ENCODE assay signal across 8 mouse cellular contexts in genomic region chr8:50916733-50917113, GRCm38 (mm10).
DNase-seq lines count a peak whose midpoint lies in the region; ATAC-seq and TF ChIP-seq lines count a peak whose summit lies in the region.

No protein-coding gene starts in this region.

- no peaks in the 10 kb centered on the region for H3K9me3 ChIP-seq in heart, postnatal 0 days (replicated peaks; ENCODE audit: control insufficient read depth, low read length)
- no peaks in the 10 kb centered on the region for H3K9me3 ChIP-seq in embryonic facial prominence, embryonic 11.5 days (replicated peaks; ENCODE audit: control insufficient read depth, low read length)
- no peaks in the 10 kb centered on the region for H3K9me3 ChIP-seq in hindbrain, embryonic 13.5 days
- H3K9me3 ChIP-seq in midbrain, embryonic 15.5 days, result no peaks in the 10 kb centered on the region

- H3K4me1 ChIP-seq in heart, postnatal 0 days (ENCODE audit: control insufficient read depth, insufficient read depth), result no peaks in the 10 kb centered on the region
- H3K4me1 ChIP-seq in embryonic facial prominence, embryonic 11.5 days (ENCODE audit: control insufficient read depth, insufficient read depth, low read length), result no peaks in the 10 kb centered on the region
- H3K4me1 ChIP-seq in hindbrain, embryonic 13.5 days (replicated peaks), result peaks cover 14% of the 10 kb centered on the region; the same call in 1 of the 2 replicates
- peaks cover 14% of the 10 kb centered on the region for H3K4me1 ChIP-seq in midbrain, embryonic 15.5 days

- H3K4me2 ChIP-seq in heart, postnatal 0 days (ENCODE audit: low read depth, low read length), result peak overlapping the region; percentile 95
- H3K4me2 ChIP-seq in embryonic facial prominence, embryonic 11.5 days (ENCODE audit: low read depth, low read length), result peak overlapping the region; percentile 99
- H3K4me2 ChIP-seq in hindbrain, embryonic 13.5 days, result peak overlapping the region; percentile 97
- H3K4me2 ChIP-seq in midbrain, embryonic 15.5 days, result peak overlapping the region; percentile 88

- no peak for TF ChIP-seq EP300 in heart, postnatal 0 days (IDR thresholded peaks at IDR 0.05; ENCODE audit: low read depth)

- H3K36me3 ChIP-seq in heart, postnatal 0 days (replicated peaks; ENCODE audit: control insufficient read depth, insufficient read depth, low read length), result no peaks in the 10 kb centered on the region
- no peaks in the 10 kb centered on the region for H3K36me3 ChIP-seq in embryonic facial prominence, embryonic 11.5 days (replicated peaks; ENCODE audit: control insufficient read depth, insufficient read depth, low read depth, low read length)
- H3K36me3 ChIP-seq in hindbrain, embryonic 13.5 days, result no peaks in the 10 kb centered on the region
- H3K36me3 ChIP-seq in midbrain, embryonic 15.5 days (replicated peaks), result no peaks in the 10 kb centered on the region

- no peak overlapping the region for H3K9ac ChIP-seq in heart, postnatal 0 days (replicated peaks; ENCODE audit: low read depth, low read length)
- peak overlapping the region; percentile 32; the same call in 1 of the 2 replicates for H3K9ac ChIP-seq in embryonic facial prominence, embryonic 11.5 days (replicated peaks; ENCODE audit: low read length)
- H3K9ac ChIP-seq in hindbrain, embryonic 13.5 days, result peak overlapping the region; percentile 82
- peak overlapping the region; percentile 67 for H3K9ac ChIP-seq in midbrain, embryonic 15.5 days

- ATAC-seq in heart, postnatal 0 days (ENCODE audit: insufficient read depth, low read depth), result no peak
- ATAC-seq in embryonic facial prominence, embryonic 11.5 days (replicated peaks; ENCODE audit: insufficient number of reproducible peaks, low FRiP score, low TSS enrichment, low read depth), result peak; percentile 36; the same call in 1 of the 2 replicates
- ATAC-seq in hindbrain, embryonic 13.5 days (ENCODE audit: low FRiP score), result peak; percentile 34
- ATAC-seq in midbrain, embryonic 15.5 days (replicated peaks), result no peak; the same call in 1 of the 2 replicates

- peaks cover 23% of the 10 kb centered on the region for H3K27me3 ChIP-seq in heart, postnatal 0 days (ENCODE audit: control insufficient read depth, insufficient read depth, low read length)
- H3K27me3 ChIP-seq in embryonic facial prominence, embryonic 11.5 days (ENCODE audit: control insufficient read depth, insufficient read depth, low read length), result peaks cover 6% of the 10 kb centered on the region
- H3K27me3 ChIP-seq in hindbrain, embryonic 13.5 days, result 0 out of 2 replicates have a peak, but pooled peaks cover 7% of the 10 kb centered on the region
- no peaks in the 10 kb centered on the region for H3K27me3 ChIP-seq in midbrain, embryonic 15.5 days (replicated peaks)

- WGBS in heart, postnatal 0 days, result 4% methylated on average over 8 of the region's 8 CpGs
- WGBS in embryonic facial prominence, embryonic 11.5 days, result 3% methylated on average over 8 of the region's 8 CpGs
- 2% methylated on average over 8 of the region's 8 CpGs for WGBS in hindbrain, embryonic 13.5 days
- WGBS in midbrain, embryonic 15.5 days, result under 1% methylated on average over 8 of the region's 8 CpGs

- H3K4me3 ChIP-seq in heart, postnatal 0 days (ENCODE audit: low read depth, low read length), result peak overlapping the region; percentile 58
- peak overlapping the region; percentile 54 for H3K4me3 ChIP-seq in embryonic facial prominence, embryonic 11.5 days (ENCODE audit: low read depth, low read length)
- peak overlapping the region; percentile 78 for H3K4me3 ChIP-seq in hindbrain, embryonic 13.5 days
- H3K4me3 ChIP-seq in midbrain, embryonic 15.5 days, result peak overlapping the region; percentile 70

- no peak overlapping the region for H3K27ac ChIP-seq in heart, postnatal 0 days (ENCODE audit: low read depth)
- H3K27ac ChIP-seq in embryonic facial prominence, embryonic 11.5 days (replicated peaks; ENCODE audit: low read depth, low read length), result no peak overlapping the region
- H3K27ac ChIP-seq in hindbrain, embryonic 13.5 days, result peak overlapping the region; percentile 89
- H3K27ac ChIP-seq in midbrain, embryonic 15.5 days, result peak overlapping the region; percentile 87

- TF ChIP-seq CTCF in heart, postnatal 0 days (IDR thresholded peaks at IDR 0.05; ENCODE audit: low read depth), result no peak

- DNase-seq in heart, postnatal 0 days (ENCODE audit: low spot score), result no peak
- no peak for DNase-seq in heart, adult 11 months
- DNase-seq in embryonic facial prominence, embryonic 11.5 days (ENCODE audit: low spot score), result no peak
- no peak for DNase-seq in gastrocnemius, adult 8-10 months (ENCODE audit: low spot score in 2 of 2)
- DNase-seq in urinary bladder, adult 18-20 months (ENCODE audit: low spot score in 2 of 2), result no peak
- DNase-seq in layer of hippocampus, adult 9-11 months, result no peak

Comparison
In these comparisons a context has a peak if more than half of its experiments do, and no peak if none do; other contexts are left out.
1. ATAC-seq: peak in embryonic facial prominence, embryonic 11.5 days (single experiment) and hindbrain, embryonic 13.5 days (single experiment); none in heart, postnatal 0 days (single experiment) and midbrain, embryonic 15.5 days (single experiment).
2. H3K27ac ChIP-seq: peak in hindbrain, embryonic 13.5 days (single experiment) and midbrain, embryonic 15.5 days (single experiment); none in heart, postnatal 0 days (single experiment) and embryonic facial prominence, embryonic 11.5 days (single experiment).
3. Peak in every context shown above with its lines, with median percentiles within 50 percentile points of each other: H3K4me2 ChIP-seq and H3K4me3 ChIP-seq.